Mouse (Mus musculus) gastrocnemius, postnatal 10 days (tissue): ENCODE results near the gene Ntm. TPM values are rescaled to one million over a fixed set of nuclear protein-coding genes. Genes with fewer than 3 reads are reported as not detected.

Experiments used
- DNase-seq: peaks from one replicate; pipeline ENCODE4 v3.0.0; 2021; ENCODE audit warnings: mixed read lengths
- total RNA-seq, 2 experiments: library from RNA; stranded (reverse); gene quantifications; 2 replicates each; pipeline ENCODE4 v1.2.3; 2021

The Ntm gene
- total RNA-seq, 2 experiments from 2014 or later, result 4.7 to 5.4 TPM

GRCm38 (mm10) chr9:29236752-29237151 lies 726.2 kb downstream of the Ntm start:
- DNase-seq, result no peak

GRCm38 (mm10) chr9:29227747-29228146 lies 735.2 kb downstream of the Ntm start:
- no peak for DNase-seq

- no peak for DNase-seq
Observed at GRCm38 (mm10) chr9:29222915-29223545, 739.9 kb downstream of the Ntm start.

GRCm38 (mm10) chr9:29220941-29221615 lies 741.9 kb downstream of the Ntm start:
- no peak for DNase-seq

- DNase-seq, result peak; percentile 7
Observed at GRCm38 (mm10) chr9:29220493-29220892, 742.4 kb downstream of the Ntm start.

- no peak for DNase-seq
Observed at GRCm38 (mm10) chr9:29217951-29218350, 745.0 kb downstream of the Ntm start.

GRCm38 (mm10) chr9:29216528-29216927 lies 746.4 kb downstream of the Ntm start:
- no peak for DNase-seq

GRCm38 (mm10) chr9:29215796-29216195 lies 747.1 kb downstream of the Ntm start:
- DNase-seq, result no peak

GRCm38 (mm10) chr9:29215241-29215640 lies 747.7 kb downstream of the Ntm start:
- DNase-seq, result no peak

- no peak for DNase-seq
Observed at GRCm38 (mm10) chr9:29209243-29209642, 753.7 kb downstream of the Ntm start.

GRCm38 (mm10) chr9:29208142-29208541 lies 754.8 kb downstream of the Ntm start:
- DNase-seq, result no peak

- no peak for DNase-seq
Observed at GRCm38 (mm10) chr9:29205680-29206079, 757.3 kb downstream of the Ntm start.

- peak; percentile 19 for DNase-seq
Observed at GRCm38 (mm10) chr9:29202196-29202595, 760.7 kb downstream of the Ntm start.

GRCm38 (mm10) chr9:29201163-29202053 lies 761.5 kb downstream of the Ntm start:
- peak; percentile 13 for DNase-seq

GRCm38 (mm10) chr9:29197046-29197445 lies 765.9 kb downstream of the Ntm start:
- no peak for DNase-seq

GRCm38 (mm10) chr9:29194265-29194664 lies 768.7 kb downstream of the Ntm start:
- no peak for DNase-seq

- no peak for DNase-seq
Observed at GRCm38 (mm10) chr9:29183011-29183410, 779.9 kb downstream of the Ntm start.

GRCm38 (mm10) chr9:29181661-29182060 lies 781.3 kb downstream of the Ntm start:
- no peak for DNase-seq

GRCm38 (mm10) chr9:29165731-29166130 lies 797.2 kb downstream of the Ntm start:
- no peak for DNase-seq

GRCm38 (mm10) chr9:29161059-29161642 lies 801.8 kb downstream of the Ntm start:
- DNase-seq, result no peak

GRCm38 (mm10) chr9:29145901-29146300 lies 817.0 kb downstream of the Ntm start:
- DNase-seq, result peak; percentile 16

GRCm38 (mm10) chr9:29136039-29136438 lies 826.9 kb downstream of the Ntm start:
- DNase-seq, result no peak
